Mouse (Mus musculus): ENCODE data around the gene Slc25a23.

DNA sequence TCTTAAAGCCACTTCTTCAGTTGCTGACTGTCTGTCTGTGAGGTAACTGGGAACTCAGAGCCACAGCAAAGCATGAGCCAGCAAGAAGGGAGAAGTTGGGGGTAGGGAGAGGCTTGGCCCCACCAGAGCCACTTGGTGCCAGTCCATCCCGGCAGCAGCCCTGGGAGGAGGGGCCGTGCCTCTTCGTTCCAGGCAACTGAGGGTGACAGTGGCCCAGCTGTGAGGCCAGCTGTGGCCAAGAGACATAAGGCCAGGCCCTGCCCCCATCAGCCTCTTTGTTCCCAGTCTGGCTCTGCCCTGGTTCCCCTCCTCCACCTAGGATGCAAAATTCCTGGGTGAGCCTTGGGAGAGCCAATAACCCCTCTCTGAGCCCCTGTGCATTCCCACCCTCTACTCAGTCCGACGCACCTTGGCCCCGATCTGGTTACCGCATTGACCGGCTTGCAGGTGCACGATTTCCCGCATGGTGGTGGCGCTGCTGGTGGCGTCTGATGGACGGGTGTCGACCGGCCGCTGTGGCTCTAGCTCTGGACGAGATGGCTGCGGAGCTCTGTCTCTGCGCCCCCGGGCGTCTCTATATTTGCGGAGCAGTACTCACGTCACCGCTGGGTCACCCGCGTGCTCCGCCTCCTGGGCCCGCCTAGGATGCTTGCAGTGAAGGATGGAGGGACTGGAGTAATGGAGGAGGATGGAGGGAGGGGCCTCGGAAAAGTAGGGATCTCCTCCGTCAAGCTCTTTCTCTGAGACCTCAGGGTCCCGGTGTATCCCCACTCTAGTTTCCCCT is 27.6 kb upstream of the Slc25a23 start, which contains the start of gene Tubb4a:
- TF ChIP-seq CTCF (IDR thresholded peaks at IDR 0.05; ENCODE audit: low read depth) = no peak
- TF ChIP-seq EP300 (IDR thresholded peaks at IDR 0.05; ENCODE audit: low read depth) = no peak
